Comparison of ENCODE assay signal across 11 mouse cellular contexts in the genomic region with DNA sequence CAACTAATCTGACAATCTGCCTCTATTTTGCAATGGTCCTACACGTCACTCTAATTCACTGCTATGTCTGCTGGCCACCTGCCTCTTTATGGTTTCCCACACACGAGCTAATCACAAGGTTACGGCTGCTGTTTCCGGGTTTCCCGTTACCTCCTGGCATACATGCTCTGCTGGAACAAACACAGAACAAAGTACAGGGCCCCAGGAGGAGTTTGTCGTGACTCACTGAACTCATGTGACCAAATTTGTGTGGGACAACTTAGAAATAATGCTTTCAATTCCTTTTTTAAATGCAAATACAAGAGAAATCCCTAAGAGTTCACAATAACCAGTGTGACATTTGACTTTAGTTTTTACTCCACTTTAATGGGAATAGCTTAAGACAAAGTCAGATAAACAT. TPM values are rescaled to one million over a fixed set of nuclear protein-coding genes. Genes with fewer than 3 reads are reported as not detected.
DNase-seq lines count a peak whose midpoint lies in the region; ATAC-seq lines count a peak whose summit lies in the region.
"Had no signal": no experiment of that assay in that cellular context is flagged by ENCODE, and none has a peak within 500 bp of the region (broad histone marks: within the 10 kb centered on the region; RNA-seq: fewer than 3 reads in every experiment).

No protein-coding gene starts in this region.

- H3K27me3 ChIP-seq in heart, embryonic 10.5 days (ENCODE audit: insufficient read depth, poor library complexity, severe bottlenecking): no peaks in the 10 kb centered on the region
- no peaks in the 10 kb centered on the region for H3K27me3 ChIP-seq in limb, embryonic 12.5 days
- H3K27me3 ChIP-seq: lung, embryonic 15.5 days had no signal

- no peak overlapping the region for H3K4me2 ChIP-seq in limb, embryonic 12.5 days
- H3K4me2 ChIP-seq: lung, embryonic 15.5 days had no signal

- H3K4me1 ChIP-seq in heart, embryonic 10.5 days: no peaks in the 10 kb centered on the region; the same call in 1 of the 2 replicates
- peaks cover 8% of the 10 kb centered on the region for H3K4me1 ChIP-seq in limb, embryonic 12.5 days (replicated peaks)

- ATAC-seq in limb, embryonic 12.5 days (ENCODE audit: insufficient number of reproducible peaks, insufficient read depth, low FRiP score, low TSS enrichment, low read depth): no peak
- no peak for ATAC-seq in CD4-positive, CD25-positive, alpha-beta regulatory T cell, adult 4 months
- ATAC-seq: hindbrain, embryonic 16.5 days had no signal

- DNase-seq in heart, adult 18-20 months: peak; percentile 62 to 79
- no peak for DNase-seq in heart, embryonic 10.5 days (ENCODE audit: low spot score)
- DNase-seq in 3T3-L1 (ENCODE audit: low read depth, low spot score): peak; percentile 51
- peak; percentile 46 for DNase-seq in forelimb bud, embryonic 11.5 days (ENCODE audit: low read depth, low spot score)
- no peak for DNase-seq in left cerebral cortex, adult 11 months (ENCODE audit: low spot score)
- no peak for DNase-seq in left cerebral cortex, postnatal 25 days (ENCODE audit: low spot score in 2 of 2)
- DNase-seq: retina, postnatal 1 day had no signal

- 79% methylated on average over 6 of the region's 6 CpGs for WGBS in heart, embryonic 10.5 days
- 22% methylated on average over 6 of the region's 6 CpGs for WGBS in limb, embryonic 12.5 days

- H3K4me3 ChIP-seq in heart, embryonic 10.5 days: no peak overlapping the region
- H3K4me3 ChIP-seq in limb, embryonic 12.5 days (replicated peaks): no peak overlapping the region
- H3K4me3 ChIP-seq: lung, embryonic 15.5 days had no signal

- intact Hi-C loops in left cerebral cortex, postnatal 25 days (cut with DNase I): no loop called here

- no peak overlapping the region for H3K27ac ChIP-seq in heart, embryonic 10.5 days
- H3K27ac ChIP-seq in limb, embryonic 12.5 days: 0 out of 2 replicates have a peak overlapping the region, but pooled peaks have one; percentile 7
- H3K27ac ChIP-seq: lung, embryonic 15.5 days had no signal

- no peaks in the 10 kb centered on the region for H3K36me3 ChIP-seq in heart, embryonic 10.5 days
- no peaks in the 10 kb centered on the region for H3K36me3 ChIP-seq in limb, embryonic 12.5 days
- H3K36me3 ChIP-seq: lung, embryonic 15.5 days had no signal

- no peaks in the 10 kb centered on the region for H3K9me3 ChIP-seq in heart, embryonic 10.5 days
- no peaks in the 10 kb centered on the region for H3K9me3 ChIP-seq in limb, embryonic 12.5 days
- H3K9me3 ChIP-seq: lung, embryonic 15.5 days had no signal

- H3K9ac ChIP-seq in limb, embryonic 12.5 days (replicated peaks): no peak overlapping the region
- H3K9ac ChIP-seq: lung, embryonic 15.5 days had no signal

RNA-seq across cellular contexts. Expression of a gene that starts 14.0 kb away (rescaled TPM):
- total RNA-seq in heart, adult 18-20 months (2021): 10 to 100 TPM; 60.6 to 61.5 TPM
- polyA plus RNA-seq in heart, embryonic 10.5 days (2016; fragmentation: Nextera tagmentation; extraction: Ambion mirVana): 84.4 and 111 TPM in 2 replicates
- 59.7 and 60.9 TPM in 2 replicates for polyA plus RNA-seq in limb, embryonic 12.5 days (2016; fragmentation: Nextera tagmentation; extraction: Ambion mirVana)
- total RNA-seq in left cerebral cortex, postnatal 25 days (2021): 100 to 1,000 TPM; 106 to 109 TPM
- 10 to 100 TPM; 19.0 to 28.0 TPM for polyA plus RNA-seq in CD4-positive, CD25-positive, alpha-beta regulatory T cell, adult 4 months (2017; shearing (Covaris generic))

RNA-seq across cellular contexts. Expression of a gene that starts 15.4 kb away (rescaled TPM):
- total RNA-seq in heart, adult 18-20 months (2021): 10 to 100 TPM; 25.7 to 28.3 TPM
- 25.7 and 26.1 TPM in 2 replicates for polyA plus RNA-seq in heart, embryonic 10.5 days (2016; fragmentation: Nextera tagmentation; extraction: Ambion mirVana)
- polyA plus RNA-seq in limb, embryonic 12.5 days (2016; fragmentation: Nextera tagmentation; extraction: Ambion mirVana): 37.5 and 37.6 TPM in 2 replicates
- 10 to 100 TPM; 26.1 to 28.2 TPM for total RNA-seq in left cerebral cortex, postnatal 25 days (2021)
- polyA plus RNA-seq in CD4-positive, CD25-positive, alpha-beta regulatory T cell, adult 4 months (2017; shearing (Covaris generic)): 10 to 100 TPM; 22.8 to 28.8 TPM

Comparison
In these comparisons a context has a peak if more than half of its experiments do, and no peak if none do; other contexts are left out.
1. DNase-seq: peak in heart, adult 18-20 months (2 of 2), 3T3-L1 (single experiment) and forelimb bud, embryonic 11.5 days (single experiment); none in heart, embryonic 10.5 days (single experiment), left cerebral cortex, adult 11 months (single experiment) and left cerebral cortex, postnatal 25 days (0 of 2).